Mouse (Mus musculus) cerebellum, adult 2 months (tissue): ENCODE results near the gene Olfml2b.

Experiments used
- CTCF ChIP-seq: fragments of 200-500 bp; IDR thresholded peaks from 2 replicates; pipeline ENCODE4 v1.5.1; 2011; ENCODE audit warnings: low read depth, mild to moderate bottlenecking, control low read depth, low read length, moderate library complexity, borderline replicate concordance; ENCODE audit not compliant: insufficient read depth
- POLR2A ChIP-seq: fragments of 200-500 bp; IDR thresholded peaks from 2 replicates; pipeline ENCODE4 v1.6.1; 2011; ENCODE audit warnings: low read length, control low read depth, borderline replicate concordance; ENCODE audit not compliant: insufficient read depth

DNA sequence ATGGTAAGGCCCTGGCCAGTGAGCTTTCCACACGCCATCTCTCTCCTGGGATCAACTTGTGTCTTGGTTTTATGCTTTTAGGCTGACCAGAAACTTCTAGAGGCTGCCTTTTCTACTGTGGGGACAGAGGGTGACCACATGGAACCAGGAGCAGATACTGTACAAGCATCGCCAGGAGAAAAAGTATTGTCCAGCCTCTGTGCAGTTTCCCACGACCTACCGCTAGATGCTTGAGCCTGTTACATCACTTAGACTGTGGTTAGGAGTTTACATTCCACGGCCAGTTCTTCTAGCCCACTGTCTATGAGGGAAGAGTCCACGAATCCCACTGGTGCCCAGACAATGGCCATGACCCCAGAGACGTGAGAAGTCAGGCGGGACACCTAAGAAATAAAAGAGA is 57.2 kb downstream of the Olfml2b start:
- TF ChIP-seq POLR2A = no peak
- TF ChIP-seq CTCF = no peak
